Mouse (Mus musculus): Measurements from ENCODE around the gene Eif3k. TPM values are rescaled to one million over a fixed set of nuclear protein-coding genes. Genes with fewer than 3 reads are reported as not detected.

Eif3k gene
- total RNA-seq, 2 experiments from 2014 or later, result 159 to 163 TPM

DNA sequence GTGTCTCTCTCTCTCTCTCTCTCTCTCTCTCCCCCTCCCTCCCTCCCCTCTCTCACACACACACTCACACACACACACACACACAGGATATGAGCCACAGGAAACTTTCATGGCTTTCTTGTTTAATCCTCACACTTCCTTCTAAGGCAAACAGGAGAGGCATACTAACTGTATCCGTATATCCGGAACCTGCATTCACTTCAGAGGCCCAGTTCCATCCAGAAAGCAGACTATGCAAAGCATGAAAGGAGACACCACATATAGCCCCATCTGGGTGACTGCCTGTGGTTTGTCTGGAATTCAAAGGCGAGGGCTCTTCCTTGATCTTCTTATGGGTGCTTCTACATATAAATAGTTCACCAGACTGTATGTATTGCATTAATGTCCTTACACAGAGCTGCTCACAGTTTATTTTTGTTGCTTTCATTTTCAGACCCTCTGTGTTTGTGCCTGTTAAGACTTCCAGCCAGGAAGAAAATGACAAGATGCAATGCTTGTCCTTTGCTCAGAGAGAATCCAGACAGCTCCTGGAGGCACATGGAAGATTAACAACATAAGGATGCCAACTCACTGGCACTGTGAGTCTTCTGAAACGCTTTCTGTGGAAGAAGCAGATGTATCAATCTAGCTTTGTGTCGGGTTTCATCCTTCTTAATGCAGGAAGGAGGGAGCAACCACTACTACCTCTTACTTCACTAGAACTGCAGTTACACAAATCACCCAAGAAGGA is 38.0 kb downstream of the Eif3k start:
- intact Hi-C loops (cut with DNase I), result loop anchor here (2.0 kb wide), 1 partner anchor 17 kb away; no protein-coding TSS in a partner anchor
- DNase-seq, result no peak

DNA sequence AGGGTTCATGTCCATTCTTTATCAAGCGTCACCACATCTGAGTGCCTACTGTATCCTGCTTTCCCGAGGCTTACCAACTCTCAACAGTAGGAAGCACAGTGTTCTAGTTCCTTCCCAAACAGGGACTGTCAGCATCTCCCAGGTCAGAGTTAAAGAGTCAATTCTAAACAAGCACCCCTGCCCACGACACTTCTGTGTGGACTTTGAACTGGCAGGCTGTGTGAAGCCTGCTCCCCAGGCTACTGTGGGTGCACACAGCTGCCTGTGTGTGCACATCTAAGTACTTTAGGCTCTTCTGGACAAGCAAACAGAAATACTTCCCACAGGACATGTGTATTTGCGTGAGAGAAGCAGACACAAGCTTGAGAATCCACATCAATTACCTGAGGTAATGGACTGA is 40.1 kb downstream of the Eif3k start:
- intact Hi-C loops (cut with DNase I), result no loop called here
- no peak for DNase-seq

GRCm38 (mm10) chr7:28941129-28941528 is 40.5 kb downstream of the Eif3k start:
- DNase-seq, result no peak
- intact Hi-C loops (cut with DNase I), result no loop called here

- DNase-seq, result no peak
- intact Hi-C loops (cut with DNase I), result no loop called here
Observed at GRCm38 (mm10) chr7:28939418-28940183, 42.1 kb downstream of the Eif3k start.

- intact Hi-C loops (cut with DNase I), result no loop called here
- DNase-seq, result no peak
Observed at GRCm38 (mm10) chr7:28938654-28939053, 43.0 kb downstream of the Eif3k start.

DNA sequence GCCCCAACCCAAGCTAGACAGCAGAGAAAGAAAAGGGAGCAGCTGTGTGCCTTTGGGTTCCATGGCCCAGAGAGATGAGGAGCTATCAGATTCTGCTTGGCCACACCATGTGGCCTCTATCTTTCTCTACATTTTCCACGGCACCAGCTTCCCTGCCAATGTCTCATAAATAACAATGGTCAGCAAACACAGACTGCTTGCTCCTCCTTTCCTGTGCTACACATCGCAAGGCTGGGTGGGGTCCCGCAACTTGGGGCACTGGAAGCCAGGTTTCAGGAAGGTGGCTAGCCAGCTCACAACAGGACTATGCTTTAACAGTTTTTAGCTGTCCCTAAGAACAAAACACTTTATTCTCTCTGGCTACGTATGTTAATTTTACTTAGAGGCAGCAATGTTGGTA is 44.9 kb downstream of the Eif3k start:
- no peak for DNase-seq
- intact Hi-C loops (cut with DNase I), result loop anchor here (2.0 kb wide), 1 partner anchor 36 kb away; no protein-coding TSS in a partner anchor

- no peak for DNase-seq
- intact Hi-C loops (cut with DNase I), result no loop called here
Observed at GRCm38 (mm10) chr7:28933825-28934224, 47.8 kb downstream of the Eif3k start.

- intact Hi-C loops (cut with DNase I), result no loop called here
- DNase-seq, result peak in 1 of 2 experiments; percentile 56
Observed at GRCm38 (mm10) chr7:28932421-28933041, 49.1 kb downstream of the Eif3k start.

DNA sequence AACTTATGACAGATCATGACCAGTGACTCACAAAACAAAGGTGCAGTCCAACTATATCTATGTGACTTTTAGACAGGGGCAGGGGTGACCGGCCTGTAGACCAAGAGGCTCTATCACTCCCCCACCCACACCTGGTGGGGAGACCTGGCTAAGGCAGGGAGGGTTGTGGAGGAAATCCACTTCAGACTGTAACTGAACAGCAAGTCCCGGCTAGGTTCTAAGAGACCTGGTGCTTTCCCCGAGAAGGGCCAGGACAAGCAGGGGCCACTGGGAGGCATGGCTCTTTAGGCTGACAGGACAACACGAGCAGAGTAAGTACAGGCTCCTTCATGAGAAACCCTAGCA is 50.0 kb downstream of the Eif3k start:
- intact Hi-C loops (cut with DNase I), result no loop called here
- DNase-seq, result no peak

- intact Hi-C loops (cut with DNase I), result no loop called here
- no peak for DNase-seq
Observed at GRCm38 (mm10) chr7:28931032-28931694, 50.5 kb downstream of the Eif3k start.

- DNase-seq, result no peak
- intact Hi-C loops (cut with DNase I), result no loop called here
Observed at GRCm38 (mm10) chr7:28930320-28931031, 51.2 kb downstream of the Eif3k start.

- intact Hi-C loops (cut with DNase I), result loop anchor here (10.0 kb wide), 1 partner anchor 555 kb away; the partner anchor contains the start of gene Plekhg2
- DNase-seq, result no peak
Observed at GRCm38 (mm10) chr7:28929381-28929780, 52.3 kb downstream of the Eif3k start.

GRCm38 (mm10) chr7:28926172-28926571 is 55.5 kb downstream of the Eif3k start:
- no peak for DNase-seq
- intact Hi-C loops (cut with DNase I), result loop anchor here (10.0 kb wide), 1 partner anchor 551 kb away; the partner anchor contains the start of gene Plekhg2

GRCm38 (mm10) chr7:28925317-28925716 is 56.3 kb downstream of the Eif3k start:
- DNase-seq, result peak; percentile 64 to 66
- intact Hi-C loops (cut with DNase I), result loop anchor here (10.0 kb wide), 1 partner anchor 551 kb away; the partner anchor contains the start of gene Plekhg2

GRCm38 (mm10) chr7:28924802-28925201 is 56.9 kb downstream of the Eif3k start:
- intact Hi-C loops (cut with DNase I), result loop anchor here (10.0 kb wide), 1 partner anchor 550 kb away; the partner anchor contains the start of gene Plekhg2
- no peak for DNase-seq

DNA sequence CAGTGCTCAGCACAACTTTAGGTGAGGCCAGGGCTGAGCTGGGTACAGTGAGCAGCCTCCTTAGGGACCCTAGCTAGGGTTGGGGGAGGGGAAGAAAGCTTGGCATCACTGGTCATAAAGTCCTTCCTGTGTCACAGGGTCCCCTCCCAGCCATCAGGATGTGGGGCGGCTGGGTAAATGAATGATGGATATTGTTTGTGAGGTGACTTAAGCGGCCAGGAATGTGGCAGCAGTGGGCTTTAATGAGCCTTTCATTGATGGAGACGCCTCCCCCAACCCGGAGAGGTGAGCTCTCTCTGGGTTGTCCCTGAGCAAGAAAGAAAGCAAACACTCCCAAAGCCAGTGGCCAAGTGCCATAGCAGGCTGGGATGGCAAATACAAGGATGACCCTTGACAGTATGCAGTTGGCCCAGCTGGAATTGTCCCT is 57.8 kb downstream of the Eif3k start:
- intact Hi-C loops (cut with DNase I), result loop anchor here (10.0 kb wide), 1 partner anchor 549 kb away; the partner anchor contains the start of gene Plekhg2
- no peak for DNase-seq

DNA sequence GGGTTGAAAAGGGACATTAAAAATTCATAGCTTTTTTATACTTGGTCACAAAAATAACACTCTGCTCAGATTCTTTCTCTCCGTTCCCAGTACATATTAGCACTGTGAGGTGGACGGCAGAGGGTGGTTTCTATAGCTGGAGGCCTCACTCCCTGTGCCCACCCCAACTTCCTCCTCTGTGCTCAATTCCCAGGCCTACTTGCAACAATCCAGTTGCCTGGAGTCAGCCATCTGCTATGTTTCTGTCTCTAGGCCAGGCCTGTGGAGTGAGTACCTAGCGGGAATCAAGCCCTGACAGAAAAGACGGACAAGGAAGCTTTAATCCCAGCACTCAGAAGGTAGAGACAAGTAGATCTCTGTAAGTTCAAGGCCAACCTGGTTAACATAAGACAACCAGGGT is 59.1 kb downstream of the Eif3k start:
- no peak for DNase-seq
- intact Hi-C loops (cut with DNase I), result loop anchor here (10.0 kb wide), 1 partner anchor 548 kb away; the partner anchor contains the start of gene Plekhg2

DNA sequence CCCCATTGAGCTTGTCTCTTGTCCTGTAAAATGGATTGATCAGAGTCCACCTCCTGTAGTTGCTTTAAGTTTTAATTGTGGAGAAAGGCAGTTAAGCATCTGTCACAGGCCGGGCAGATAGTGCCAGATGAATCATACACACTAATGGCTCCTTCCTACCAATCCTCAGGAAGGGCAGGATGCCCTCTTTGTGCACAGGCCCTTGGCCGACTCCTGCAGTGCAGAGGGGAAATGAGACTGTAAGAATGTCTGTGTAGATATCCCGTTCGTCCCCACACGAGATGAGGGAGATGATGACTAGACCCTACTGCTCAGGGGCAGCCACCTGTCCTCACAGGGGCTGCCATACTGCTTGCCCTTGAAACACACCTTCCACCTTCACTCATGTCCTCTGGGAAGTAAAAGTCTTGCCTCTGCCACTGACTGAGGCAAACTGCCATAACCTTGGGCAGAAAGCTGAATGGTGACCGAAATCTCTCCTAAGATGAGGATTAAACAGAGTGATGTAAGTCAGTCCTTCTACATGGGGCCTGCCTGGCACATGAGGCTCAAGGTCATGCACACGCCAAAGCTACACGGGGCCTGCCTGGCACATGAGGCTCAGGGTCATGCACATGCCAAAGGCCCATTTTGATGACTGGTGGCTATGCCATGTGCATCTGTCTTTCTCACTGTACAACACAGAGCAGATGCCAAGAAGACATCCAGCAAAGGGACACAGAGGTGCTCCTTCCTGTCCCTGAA is 59.8 kb downstream of the Eif3k start:
- intact Hi-C loops (cut with DNase I), result loop anchor here (2.0 to 10.0 kb wide), 2 partner anchors 39 to 547 kb away; partner anchors contain the start of gene Plekhg2
- no peak for DNase-seq
